8 mouse cellular contexts compared by ENCODE assay signal in the genomic region with DNA sequence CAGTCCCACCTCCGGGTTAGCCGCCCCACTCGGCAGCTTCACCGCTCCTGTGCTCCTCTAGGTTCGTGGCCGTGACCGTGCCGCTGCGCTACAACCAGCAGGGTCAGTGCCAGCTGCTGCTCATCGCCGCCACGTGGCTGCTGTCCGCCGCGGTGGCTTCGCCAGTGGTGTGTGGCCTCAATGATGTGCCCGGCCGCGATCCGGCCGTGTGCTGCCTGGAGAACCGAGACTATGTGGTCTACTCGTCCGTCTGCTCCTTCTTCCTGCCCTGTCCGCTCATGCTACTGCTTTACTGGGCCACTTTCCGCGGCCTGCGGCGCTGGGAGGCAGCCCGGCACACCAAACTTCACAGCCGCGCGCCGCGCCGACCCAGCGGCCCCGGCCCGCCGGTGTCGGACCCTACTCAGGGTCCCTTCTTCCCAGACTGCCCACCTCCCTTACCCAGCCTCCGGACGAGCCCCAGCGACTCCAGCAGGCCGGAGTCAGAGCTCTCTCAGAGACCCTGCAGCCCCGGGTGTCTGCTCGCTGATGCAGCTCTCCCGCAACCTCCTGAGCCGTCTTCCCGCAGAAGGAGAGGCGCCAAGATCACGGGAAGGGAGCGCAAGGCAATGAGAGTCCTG. TPM values are rescaled to one million over a fixed set of nuclear protein-coding genes. Genes with fewer than 3 reads are reported as not detected.
DNase-seq lines count a peak whose midpoint lies in the region; ATAC-seq and TF ChIP-seq lines count a peak whose summit lies in the region.

No protein-coding gene starts in this region.

- peak overlapping the region; percentile 31 for H3K4me3 ChIP-seq in forebrain, embryonic 14.5 days (ENCODE audit: low read depth, low read length)
- H3K4me3 ChIP-seq in kidney, postnatal 0 days (replicated peaks; ENCODE audit: low read depth, low read length) = peak overlapping the region; percentile 29
- H3K4me3 ChIP-seq in thymus, adult 2 months (ENCODE audit: control insufficient read depth, insufficient read depth, low read length) = no peak overlapping the region

- intact Hi-C loops in left cerebral cortex, postnatal 25 days (cut with DNase I) = no loop called here

- ATAC-seq in forebrain, embryonic 14.5 days = no peak
- peak; percentile 9; the same call in 1 of the 2 replicates for ATAC-seq in kidney, postnatal 0 days (replicated peaks; ENCODE audit: low FRiP score, low read depth)
- ATAC-seq in megakaryocyte progenitor cell, adult 5-6 weeks (replicated peaks; ENCODE audit: poor library complexity) = peak; percentile 37

- under 1% methylated on average over 52 of the region's 53 CpGs for WGBS in forebrain, embryonic 14.5 days
- WGBS in kidney, postnatal 0 days = 1% methylated on average over 53 of the region's 53 CpGs
- WGBS in thymus, adult 2 months = 2% methylated on average over 53 of the region's 53 CpGs

- H3K9me3 ChIP-seq in forebrain, embryonic 14.5 days (replicated peaks; ENCODE audit: control insufficient read depth, low read length) = no peaks in the 10 kb centered on the region
- H3K9me3 ChIP-seq in kidney, postnatal 0 days (replicated peaks; ENCODE audit: low read length) = no peaks in the 10 kb centered on the region

- H3K4me2 ChIP-seq in forebrain, embryonic 14.5 days (ENCODE audit: low read length) = peak overlapping the region; percentile 59
- H3K4me2 ChIP-seq in kidney, postnatal 0 days (ENCODE audit: low read length) = peak overlapping the region; percentile 63

- TF ChIP-seq POLR2A in thymus, adult 2 months (IDR thresholded peaks at IDR 0.05; ENCODE audit: control insufficient read depth, extremely low read depth, insufficient read depth, low read length, poor library complexity) = no peak

- peaks cover 9% of the 10 kb centered on the region; the same call in 1 of the 2 replicates for H3K4me1 ChIP-seq in forebrain, embryonic 14.5 days (ENCODE audit: control insufficient read depth, insufficient read depth, low read length)
- peaks cover 12% of the 10 kb centered on the region; the same call in 1 of the 2 replicates for H3K4me1 ChIP-seq in kidney, postnatal 0 days (replicated peaks; ENCODE audit: insufficient read depth, low read length)
- H3K4me1 ChIP-seq in thymus, adult 2 months (replicated peaks; ENCODE audit: control insufficient read depth, insufficient read depth, low read length) = no peaks in the 10 kb centered on the region

- peaks cover 15% of the 10 kb centered on the region for H3K36me3 ChIP-seq in forebrain, embryonic 14.5 days (ENCODE audit: control insufficient read depth, insufficient read depth, low read length)
- H3K36me3 ChIP-seq in kidney, postnatal 0 days (ENCODE audit: insufficient read depth, low read length) = no peaks in the 10 kb centered on the region
- H3K36me3 ChIP-seq in thymus, adult 2 months (ENCODE audit: control insufficient read depth, insufficient read depth, low read length) = no peaks in the 10 kb centered on the region

- peak; percentile 64 to 69 for DNase-seq in cerebellum, postnatal 10 days
- no peak for DNase-seq in cerebellum, postnatal 4 days (ENCODE audit: low spot score in 2 of 2)
- peak; percentile 55 for DNase-seq in Muller cell, postnatal 12 days (ENCODE audit: inconsistent ontology term)
- no peak for DNase-seq in forebrain, embryonic 14.5 days (ENCODE audit: low spot score)
- peak; percentile 33 for DNase-seq in kidney, postnatal 0 days (ENCODE audit: low spot score)
- no peak for DNase-seq in thymus, adult 2 months
- DNase-seq in left cerebral cortex, postnatal 25 days (ENCODE audit: low spot score in 2 of 2) = no peak

- H3K27ac ChIP-seq in forebrain, embryonic 14.5 days (ENCODE audit: low read depth, low read length) = no peak overlapping the region
- H3K27ac ChIP-seq in kidney, postnatal 0 days = no peak overlapping the region
- no peak overlapping the region for H3K27ac ChIP-seq in thymus, adult 2 months (ENCODE audit: control insufficient read depth, insufficient read depth, low read length)

- TF ChIP-seq CTCF in kidney, postnatal 0 days (IDR thresholded peaks at IDR 0.05; ENCODE audit: low read depth) = no peak
- TF ChIP-seq CTCF in thymus, adult 2 months (IDR thresholded peaks at IDR 0.05; ENCODE audit: borderline replicate concordance, control insufficient read depth, extremely low read depth, insufficient read depth, low read length, poor library complexity) = no peak

- H3K9ac ChIP-seq in forebrain, embryonic 14.5 days (ENCODE audit: low read length) = peak overlapping the region; percentile 40; the same call in 1 of the 2 replicates
- peak overlapping the region; percentile 46 for H3K9ac ChIP-seq in kidney, postnatal 0 days (ENCODE audit: low read depth, low read length)

- peaks cover 45% of the 10 kb centered on the region for H3K27me3 ChIP-seq in forebrain, embryonic 14.5 days (replicated peaks; ENCODE audit: control insufficient read depth, insufficient read depth, low read length)
- H3K27me3 ChIP-seq in kidney, postnatal 0 days (ENCODE audit: insufficient read depth, low read length) = peaks cover 22% of the 10 kb centered on the region
- H3K27me3 ChIP-seq in thymus, adult 2 months (ENCODE audit: control insufficient read depth, insufficient read depth, low read length) = peaks cover 7% of the 10 kb centered on the region

RNA-seq across cellular contexts. Expression of a gene that starts 2.2 kb away (rescaled TPM):
- polyA plus RNA-seq in forebrain, embryonic 14.5 days (2014; fragmentation: Nextera tagmentation; extraction: Ambion mirVana) = 0.37 and 0.68 TPM in 2 replicates
- polyA plus RNA-seq in kidney, postnatal 0 days (2015; fragmentation: Nextera tagmentation; extraction: Ambion mirVana) = 1.8 and 2.2 TPM in 2 replicates
- not detected in 2 replicates for total RNA-seq in megakaryocyte progenitor cell, adult 5-6 weeks (2015)
- not detected in 2 replicates for total RNA-seq in megakaryocyte progenitor cell, adult 5-6 weeks (2017)
- polyA plus RNA-seq in thymus, adult 2 months (2012; rRNA removed) = 0.18 and 0.47 TPM in 2 replicates
- total RNA-seq in left cerebral cortex, postnatal 25 days (2021) = under 1 TPM; 0.41 to 0.66 TPM

RNA-seq across cellular contexts. Expression of a gene that starts 15.0 kb away (rescaled TPM):
- 1.5 and 2.6 TPM in 2 replicates for polyA plus RNA-seq in forebrain, embryonic 14.5 days (2014; fragmentation: Nextera tagmentation; extraction: Ambion mirVana)
- polyA plus RNA-seq in kidney, postnatal 0 days (2015; fragmentation: Nextera tagmentation; extraction: Ambion mirVana) = 35.1 and 37.9 TPM in 2 replicates
- total RNA-seq in megakaryocyte progenitor cell, adult 5-6 weeks (2015) = not detected in 2 replicates
- not detected in 2 replicates for total RNA-seq in megakaryocyte progenitor cell, adult 5-6 weeks (2017)
- 10.3 and 10.6 TPM in 2 replicates for polyA plus RNA-seq in thymus, adult 2 months (2012; rRNA removed)
- total RNA-seq in left cerebral cortex, postnatal 25 days (2021) = not detected

RNA-seq across cellular contexts. Expression of a gene that starts 17.4 kb away (rescaled TPM):
- not detected in 2 replicates for polyA plus RNA-seq in forebrain, embryonic 14.5 days (2014; fragmentation: Nextera tagmentation; extraction: Ambion mirVana)
- 40.1 and 41.2 TPM in 2 replicates for polyA plus RNA-seq in kidney, postnatal 0 days (2015; fragmentation: Nextera tagmentation; extraction: Ambion mirVana)
- total RNA-seq in megakaryocyte progenitor cell, adult 5-6 weeks (2015) = not detected in 2 replicates
- total RNA-seq in megakaryocyte progenitor cell, adult 5-6 weeks (2017) = not detected in 2 replicates
- polyA plus RNA-seq in thymus, adult 2 months (2012; rRNA removed) = 2.2 and 2.7 TPM in 2 replicates
- total RNA-seq in left cerebral cortex, postnatal 25 days (2021) = not detected

RNA-seq across cellular contexts. Expression of a gene that starts 27.7 kb away (rescaled TPM):
- polyA plus RNA-seq in forebrain, embryonic 14.5 days (2014; fragmentation: Nextera tagmentation; extraction: Ambion mirVana) = 0.97 and 1.0 TPM in 2 replicates
- 14.5 and 21.1 TPM in 2 replicates for polyA plus RNA-seq in kidney, postnatal 0 days (2015; fragmentation: Nextera tagmentation; extraction: Ambion mirVana)
- 2.4 and 3.0 TPM in 2 replicates for total RNA-seq in megakaryocyte progenitor cell, adult 5-6 weeks (2015)
- 2.9 and 4.7 TPM in 2 replicates for total RNA-seq in megakaryocyte progenitor cell, adult 5-6 weeks (2017)
- polyA plus RNA-seq in thymus, adult 2 months (2012; rRNA removed) = 219 and 278 TPM in 2 replicates
- 1 to 10 TPM in 1 of 2 experiments, under 1 TPM in 1; 0.78 to 1.1 TPM for total RNA-seq in left cerebral cortex, postnatal 25 days (2021)

RNA-seq across cellular contexts. Expression of a gene that starts 33.5 kb away (rescaled TPM):
- polyA plus RNA-seq in forebrain, embryonic 14.5 days (2014; fragmentation: Nextera tagmentation; extraction: Ambion mirVana) = 118 and 143 TPM in 2 replicates
- polyA plus RNA-seq in kidney, postnatal 0 days (2015; fragmentation: Nextera tagmentation; extraction: Ambion mirVana) = 64.1 and 64.2 TPM in 2 replicates
- total RNA-seq in megakaryocyte progenitor cell, adult 5-6 weeks (2015) = 33.6 and 33.7 TPM in 2 replicates
- 19.8 and 23.0 TPM in 2 replicates for total RNA-seq in megakaryocyte progenitor cell, adult 5-6 weeks (2017)
- 34.9 and 40.2 TPM in 2 replicates for polyA plus RNA-seq in thymus, adult 2 months (2012; rRNA removed)
- 10 to 100 TPM; 71.8 to 76.6 TPM for total RNA-seq in left cerebral cortex, postnatal 25 days (2021)

Comparison
In these comparisons a context has a peak if more than half of its experiments do, and no peak if none do; other contexts are left out.
1. DNase-seq: peak in cerebellum, postnatal 10 days (2 of 2), Muller cell, postnatal 12 days (single experiment) and kidney, postnatal 0 days (single experiment); none in cerebellum, postnatal 4 days (0 of 2), forebrain, embryonic 14.5 days (single experiment), thymus, adult 2 months (single experiment) and left cerebral cortex, postnatal 25 days (0 of 2).
2. RNA of a gene that starts 17.4 kb away (polyA plus RNA-seq): 40.1 to 41.2 TPM in kidney, postnatal 0 days; 2.2 to 2.7 TPM in thymus, adult 2 months and not detected in forebrain, embryonic 14.5 days; every median in the first group is over 10 times any median in the second.